Mouse (Mus musculus): ENCODE results near the gene Mrps30. TPM values are rescaled to one million over a fixed set of nuclear protein-coding genes. Genes with fewer than 3 reads are reported as not detected.
"Not testable (repeated sequence)": the region's sequence is repeated elsewhere in the genome, so short reads cannot be mapped to it uniquely, and the experiment has no call there.

Gene Mrps30
- polyA plus RNA-seq, 1 experiment from 2014 or later: 45.4 TPM

GRCm38 (mm10) chr13:118395803-118396202 is 8.8 kb upstream of the Mrps30 start:
- 89% methylated on average over 3 of the region's 3 CpGs for WGBS
- no peak overlapping the region for H3K4me2 ChIP-seq (ENCODE audit: low read depth, low read length)
- H3K9ac ChIP-seq (replicated peaks; ENCODE audit: low read length): no peak overlapping the region
- no peaks in the 10 kb centered on the region for H3K4me1 ChIP-seq (ENCODE audit: control insufficient read depth, insufficient read depth, low read length)
- H3K27me3 ChIP-seq (ENCODE audit: control insufficient read depth, insufficient read depth, low read length): no peaks in the 10 kb centered on the region
- DNase-seq (ENCODE audit: low spot score) (no peak), ATAC-seq (replicated peaks; ENCODE audit: insufficient number of reproducible peaks, low FRiP score, low TSS enrichment, low read depth) (no peak)
- no peaks in the 10 kb centered on the region for H3K9me3 ChIP-seq (replicated peaks; ENCODE audit: control insufficient read depth, low read length)
- no peak overlapping the region for H3K4me3 ChIP-seq (ENCODE audit: low read depth, low read length)
- H3K36me3 ChIP-seq (replicated peaks; ENCODE audit: control insufficient read depth, insufficient read depth, low read depth, low read length): no peaks in the 10 kb centered on the region
- H3K27ac ChIP-seq (replicated peaks; ENCODE audit: low read depth, low read length): no peak overlapping the region

GRCm38 (mm10) chr13:118387448-118387801 is 373 bp upstream of the Mrps30 start:
- ATAC-seq (replicated peaks; ENCODE audit: insufficient number of reproducible peaks, low FRiP score, low TSS enrichment, low read depth): peak; percentile 75
- not testable (repeated sequence) for H3K27me3 ChIP-seq (ENCODE audit: control insufficient read depth, insufficient read depth, low read length); H3K36me3 ChIP-seq (replicated peaks; ENCODE audit: control insufficient read depth, insufficient read depth, low read depth, low read length); H3K4me2 ChIP-seq (ENCODE audit: low read depth, low read length); H3K4me1 ChIP-seq (ENCODE audit: control insufficient read depth, insufficient read depth, low read length); H3K9ac ChIP-seq (replicated peaks; ENCODE audit: low read length); DNase-seq (ENCODE audit: low spot score); H3K9me3 ChIP-seq (replicated peaks; ENCODE audit: control insufficient read depth, low read length); H3K27ac ChIP-seq (replicated peaks; ENCODE audit: low read depth, low read length)
- H3K4me3 ChIP-seq (ENCODE audit: low read depth, low read length): peak overlapping the region; percentile 92
- 10% methylated on average over 10 of the region's 10 CpGs for WGBS

- Histone ChIP-seq H3K36me3 (replicated peaks; ENCODE audit: control insufficient read depth, insufficient read depth, low read depth, low read length) (no peaks in the 10 kb centered on the region; the same call in none of the 2 replicates), H3K9me3 (replicated peaks; ENCODE audit: control insufficient read depth, low read length) (no peaks in the 10 kb centered on the region), H3K4me1 (ENCODE audit: control insufficient read depth, insufficient read depth, low read length) (no peaks in the 10 kb centered on the region), H3K4me3 (ENCODE audit: low read depth, low read length) (no peak overlapping the region), H3K9ac (replicated peaks; ENCODE audit: low read length) (no peak overlapping the region), H3K4me2 (ENCODE audit: low read depth, low read length) (no peak overlapping the region), H3K27ac (replicated peaks; ENCODE audit: low read depth, low read length) (no peak overlapping the region), H3K27me3 (ENCODE audit: control insufficient read depth, insufficient read depth, low read length) (no peaks in the 10 kb centered on the region)
- WGBS: 72% methylated on average over 10 of the region's 10 CpGs
- DNase-seq (ENCODE audit: low spot score) (no peak), ATAC-seq (replicated peaks; ENCODE audit: insufficient number of reproducible peaks, low FRiP score, low TSS enrichment, low read depth) (no peak)
Observed at GRCm38 (mm10) chr13:118380381-118380780, 6.7 kb downstream of the Mrps30 start.

GRCm38 (mm10) chr13:118379155-118379554 is 7.9 kb downstream of the Mrps30 start:
- H3K36me3 ChIP-seq (replicated peaks; ENCODE audit: control insufficient read depth, insufficient read depth, low read depth, low read length): no peaks in the 10 kb centered on the region; the same call in none of the 2 replicates
- DNase-seq (ENCODE audit: low spot score) (peak; percentile 79), ATAC-seq (replicated peaks; ENCODE audit: insufficient number of reproducible peaks, low FRiP score, low TSS enrichment, low read depth) (no peak)
- H3K27ac ChIP-seq (replicated peaks; ENCODE audit: low read depth, low read length): no peak overlapping the region
- no peak overlapping the region for H3K4me3 ChIP-seq (ENCODE audit: low read depth, low read length)
- no peak overlapping the region for H3K4me2 ChIP-seq (ENCODE audit: low read depth, low read length)
- WGBS: 72% methylated on average over 1 of the region's 1 CpGs
- H3K4me1 ChIP-seq (ENCODE audit: control insufficient read depth, insufficient read depth, low read length): no peaks in the 10 kb centered on the region
- no peaks in the 10 kb centered on the region for H3K9me3 ChIP-seq (replicated peaks; ENCODE audit: control insufficient read depth, low read length)
- no peaks in the 10 kb centered on the region for H3K27me3 ChIP-seq (ENCODE audit: control insufficient read depth, insufficient read depth, low read length)
- H3K9ac ChIP-seq (replicated peaks; ENCODE audit: low read length): no peak overlapping the region

- Histone ChIP-seq H3K27ac (replicated peaks; ENCODE audit: low read depth, low read length) (no peak overlapping the region), H3K4me2 (ENCODE audit: low read depth, low read length) (no peak overlapping the region), H3K9me3 (replicated peaks; ENCODE audit: control insufficient read depth, low read length) (no peaks in the 10 kb centered on the region), H3K4me1 (ENCODE audit: control insufficient read depth, insufficient read depth, low read length) (no peaks in the 10 kb centered on the region), H3K9ac (replicated peaks; ENCODE audit: low read length) (no peak overlapping the region), H3K27me3 (ENCODE audit: control insufficient read depth, insufficient read depth, low read length) (no peaks in the 10 kb centered on the region), H3K36me3 (replicated peaks; ENCODE audit: control insufficient read depth, insufficient read depth, low read depth, low read length) (no peaks in the 10 kb centered on the region), H3K4me3 (ENCODE audit: low read depth, low read length) (no peak overlapping the region)
- WGBS: 95% methylated on average over 4 of the region's 4 CpGs
- DNase-seq (ENCODE audit: low spot score) (no peak), ATAC-seq (replicated peaks; ENCODE audit: insufficient number of reproducible peaks, low FRiP score, low TSS enrichment, low read depth) (no peak)
Observed at GRCm38 (mm10) chr13:118372871-118373270, 14.2 kb downstream of the Mrps30 start.

- no peak overlapping the region for H3K4me3 ChIP-seq (ENCODE audit: low read depth, low read length)
- no peaks in the 10 kb centered on the region for H3K9me3 ChIP-seq (replicated peaks; ENCODE audit: control insufficient read depth, low read length)
- DNase-seq (ENCODE audit: low spot score) (no peak), ATAC-seq (replicated peaks; ENCODE audit: insufficient number of reproducible peaks, low FRiP score, low TSS enrichment, low read depth) (peak; percentile 29; the same call in 1 of the 2 replicates)
- H3K4me2 ChIP-seq (ENCODE audit: low read depth, low read length): no peak overlapping the region
- H3K4me1 ChIP-seq (ENCODE audit: control insufficient read depth, insufficient read depth, low read length): no peaks in the 10 kb centered on the region
- no peak overlapping the region for H3K27ac ChIP-seq (replicated peaks; ENCODE audit: low read depth, low read length)
- H3K27me3 ChIP-seq (ENCODE audit: control insufficient read depth, insufficient read depth, low read length): no peaks in the 10 kb centered on the region
- H3K9ac ChIP-seq (replicated peaks; ENCODE audit: low read length): no peak overlapping the region
- no peaks in the 10 kb centered on the region for H3K36me3 ChIP-seq (replicated peaks; ENCODE audit: control insufficient read depth, insufficient read depth, low read depth, low read length)
- 75% methylated on average over 1 of the region's 1 CpGs for WGBS
Observed at GRCm38 (mm10) chr13:118365774-118366173, 21.3 kb downstream of the Mrps30 start.

GRCm38 (mm10) chr13:118363342-118363741 is 23.7 kb downstream of the Mrps30 start:
- no peaks in the 10 kb centered on the region for H3K27me3 ChIP-seq (ENCODE audit: control insufficient read depth, insufficient read depth, low read length)
- no peak overlapping the region for H3K9ac ChIP-seq (replicated peaks; ENCODE audit: low read length)
- no peak overlapping the region for H3K27ac ChIP-seq (replicated peaks; ENCODE audit: low read depth, low read length)
- H3K4me2 ChIP-seq (ENCODE audit: low read depth, low read length): no peak overlapping the region
- DNase-seq (ENCODE audit: low spot score) (no peak), ATAC-seq (replicated peaks; ENCODE audit: insufficient number of reproducible peaks, low FRiP score, low TSS enrichment, low read depth) (no peak)
- no peaks in the 10 kb centered on the region for H3K9me3 ChIP-seq (replicated peaks; ENCODE audit: control insufficient read depth, low read length)
- 79% methylated on average over 6 of the region's 6 CpGs for WGBS
- H3K36me3 ChIP-seq (replicated peaks; ENCODE audit: control insufficient read depth, insufficient read depth, low read depth, low read length): no peaks in the 10 kb centered on the region
- H3K4me3 ChIP-seq (ENCODE audit: low read depth, low read length): no peak overlapping the region
- H3K4me1 ChIP-seq (ENCODE audit: control insufficient read depth, insufficient read depth, low read length): no peaks in the 10 kb centered on the region

GRCm38 (mm10) chr13:118350870-118351269 is 36.2 kb downstream of the Mrps30 start:
- 83% methylated on average over 10 of the region's 10 CpGs for WGBS
- H3K27me3 ChIP-seq (ENCODE audit: control insufficient read depth, insufficient read depth, low read length): no peaks in the 10 kb centered on the region
- H3K4me3 ChIP-seq (ENCODE audit: low read depth, low read length): no peak overlapping the region
- H3K36me3 ChIP-seq (replicated peaks; ENCODE audit: control insufficient read depth, insufficient read depth, low read depth, low read length): no peaks in the 10 kb centered on the region
- no peak overlapping the region for H3K9ac ChIP-seq (replicated peaks; ENCODE audit: low read length)
- H3K4me1 ChIP-seq (ENCODE audit: control insufficient read depth, insufficient read depth, low read length): no peaks in the 10 kb centered on the region
- no peak overlapping the region for H3K4me2 ChIP-seq (ENCODE audit: low read depth, low read length)
- ATAC-seq (replicated peaks; ENCODE audit: insufficient number of reproducible peaks, low FRiP score, low TSS enrichment, low read depth) (no peak), DNase-seq (ENCODE audit: low spot score) (no peak)
- no peak overlapping the region for H3K27ac ChIP-seq (replicated peaks; ENCODE audit: low read depth, low read length)
- H3K9me3 ChIP-seq (replicated peaks; ENCODE audit: control insufficient read depth, low read length): no peaks in the 10 kb centered on the region
